Mouse (Mus musculus) kidney, embryonic 14.5 days (tissue): Measurements from ENCODE around the gene Kcnk7. TPM values are rescaled to one million over a fixed set of nuclear protein-coding genes. Genes with fewer than 3 reads are reported as not detected.
"Not testable (repeated sequence)": the region's sequence is repeated elsewhere in the genome, so short reads cannot be mapped to it uniquely, and the experiment has no call there.

ENCODE experiments used
- ATAC-seq: fragments of 200-750 bp; cut with Nextera tagmentation; 2 replicates; pipeline ENCODE4 v1.8.0; 2017; ENCODE audit warnings: moderate number of reproducible peaks, mild to moderate bottlenecking, moderate TSS enrichment, moderate library complexity; ENCODE audit not compliant: low FRiP score, low TSS enrichment
- H3K27ac ChIP-seq: fragments of 300-500 bp; sonication (generic); 2 replicates; pipeline ENCODE4 v1.5.1; 2014; ENCODE audit warnings: low read depth, mild to moderate bottlenecking, low read length, moderate library complexity, mixed read lengths
- H3K27me3 ChIP-seq: fragments of 300-500 bp; sonication (generic); 2 replicates; pipeline ENCODE4 v1.6.1; 2014; ENCODE audit warnings: mild to moderate bottlenecking, low read length; ENCODE audit not compliant: control insufficient read depth, insufficient read depth
- H3K36me3 ChIP-seq: fragments of 300-500 bp; sonication (generic); 2 replicates; pipeline ENCODE4 v1.6.1; 2014; ENCODE audit warnings: low read length, mixed read lengths; ENCODE audit not compliant: control insufficient read depth, insufficient read depth
- H3K4me1 ChIP-seq: fragments of 300-500 bp; sonication (generic); 2 replicates; pipeline ENCODE4 v1.6.1; 2014; ENCODE audit warnings: low read length, mixed read lengths; ENCODE audit not compliant: control insufficient read depth, insufficient read depth
- H3K4me2 ChIP-seq: fragments of 300-500 bp; sonication (generic); replicated peaks from 2 replicates; pipeline ENCODE4 v1.6.1; 2014; ENCODE audit warnings: low read depth, mild to moderate bottlenecking, low read length
- H3K4me3 ChIP-seq: fragments of 300-500 bp; sonication (generic); 2 replicates; pipeline ENCODE4 v1.5.1; 2014; ENCODE audit warnings: mild to moderate bottlenecking, low read length
- H3K9ac ChIP-seq: fragments of 300-500 bp; sonication (generic); 2 replicates; pipeline ENCODE4 v1.6.1; 2014; ENCODE audit warnings: low read depth, mild to moderate bottlenecking, low read length, moderate library complexity
- H3K9me3 ChIP-seq: fragments of 300-500 bp; sonication (generic); 2 replicates; pipeline ENCODE4 v1.6.1; 2016; ENCODE audit warnings: low read length; ENCODE audit not compliant: control insufficient read depth
- WGBS: fragments of 180-500 bp; shearing (Covaris S2); extraction: QIAGEN DNeasy Blood & Tissue Kit; methylation state at CpG from one replicate; pipeline ENCODE4 v1.1.7; 2014; 5-methylcytosine and 5-hydroxymethylcytosine counted together
- polyA plus RNA-seq: library from polyadenylated mRNA; unstranded; fragments of >200 nt; fragmentation: Nextera tagmentation; extraction: Ambion mirVana; gene quantifications from 2 replicates; pipeline ENCODE4 v1.2.1, GENCODE M21; 2014

Kcnk7 gene
- polyA plus RNA-seq, 1 experiment from 2014 or later: 0.42 TPM

DNA sequence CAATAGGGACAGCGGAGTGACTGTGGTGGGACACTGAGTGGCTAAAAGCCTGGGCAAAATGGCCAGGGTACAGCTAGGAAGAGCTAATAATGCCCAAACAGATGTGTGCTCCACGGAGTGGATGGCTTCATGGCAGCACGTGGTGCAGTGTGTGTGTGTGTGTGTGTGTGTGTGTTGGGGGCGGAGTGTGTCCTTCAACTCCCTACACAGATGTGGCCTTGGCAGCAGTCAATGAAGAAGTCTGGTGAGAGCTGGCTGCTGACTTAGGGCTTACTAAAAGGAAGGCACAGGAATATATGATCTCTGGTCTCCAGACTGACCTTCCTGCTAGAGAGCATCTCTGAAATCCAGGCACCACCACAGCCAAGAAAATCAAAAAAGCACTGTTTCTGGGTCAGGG lies 35.8 kb upstream of the Kcnk7 start:
- Histone ChIP-seq H3K27me3 (no peaks in the 10 kb centered on the region), H3K4me3 (no peak overlapping the region), H3K9me3 (no peaks in the 10 kb centered on the region), H3K9ac (no peak overlapping the region), H3K36me3 (peaks cover 66% of the 10 kb centered on the region), H3K4me2 (no peak overlapping the region), H3K4me1 (peaks cover 6% of the 10 kb centered on the region; the same call in 1 of the 2 replicates), H3K27ac (no peak overlapping the region)
- ATAC-seq: no peak
- 88% methylated on average over 4 of the region's 4 CpGs for WGBS

- WGBS: 53% methylated on average over 4 of the region's 4 CpGs
- H3K4me1 ChIP-seq: no peaks in the 10 kb centered on the region
- no peak overlapping the region for H3K9ac ChIP-seq
- H3K27ac ChIP-seq: no peak overlapping the region
- no peak overlapping the region for H3K4me3 ChIP-seq
- no peaks in the 10 kb centered on the region for H3K27me3 ChIP-seq
- ATAC-seq: no peak
- H3K4me2 ChIP-seq: no peak overlapping the region
- peaks cover 92% of the 10 kb centered on the region for H3K36me3 ChIP-seq
- H3K9me3 ChIP-seq: no peaks in the 10 kb centered on the region
Measured at GRCm38 (mm10) chr19:5680432-5680831, 23.7 kb upstream of the Kcnk7 start.

GRCm38 (mm10) chr19:5684236-5684635 lies 19.9 kb upstream of the Kcnk7 start:
- peaks cover 77% of the 10 kb centered on the region for H3K36me3 ChIP-seq

DNA sequence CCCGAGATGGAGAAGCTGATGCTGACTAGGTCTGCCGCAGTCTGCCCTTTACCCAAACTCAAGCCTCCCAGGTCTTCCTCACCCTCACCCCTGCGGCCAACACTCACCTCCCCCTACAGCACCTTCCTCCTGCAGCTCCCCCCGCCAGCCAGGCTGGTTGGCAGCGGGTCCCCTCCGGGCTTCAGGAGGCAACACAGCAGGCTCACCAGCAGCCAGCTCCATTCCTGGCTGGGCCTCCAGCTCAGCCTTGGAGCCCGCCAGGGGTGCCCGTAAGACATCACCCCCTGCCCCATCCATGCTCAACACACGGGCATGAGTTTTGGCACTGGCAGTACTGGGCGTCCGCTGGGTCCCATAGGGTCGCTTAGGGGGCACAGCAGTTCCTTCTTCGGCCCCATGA lies 19.2 kb upstream of the Kcnk7 start:
- Histone ChIP-seq H3K4me1 (peaks cover 11% of the 10 kb centered on the region), H3K4me3 (no peak overlapping the region), H3K9me3 (no peaks in the 10 kb centered on the region), H3K4me2 (no peak overlapping the region), H3K27me3 (no peaks in the 10 kb centered on the region), H3K36me3 (peaks cover 70% of the 10 kb centered on the region), H3K9ac (no peak overlapping the region), H3K27ac (no peak overlapping the region)
- 90% methylated on average over 13 of the region's 13 CpGs for WGBS
- ATAC-seq: no peak

More at GRCm38 (mm10) chr19:5684236-5684635, 19.9 kb upstream of the Kcnk7 start:
- no peak overlapping the region for H3K4me2 ChIP-seq
- no peak overlapping the region for H3K4me3 ChIP-seq
- no peaks in the 10 kb centered on the region for H3K27me3 ChIP-seq
- no peak overlapping the region for H3K27ac ChIP-seq
- no peak for ATAC-seq
- H3K4me1 ChIP-seq: peaks cover 11% of the 10 kb centered on the region
- 0 out of 2 replicates have a peak overlapping the region, but pooled peaks have one; percentile 1 for H3K9ac ChIP-seq
- WGBS: 95% methylated on average over 12 of the region's 12 CpGs
- no peaks in the 10 kb centered on the region for H3K9me3 ChIP-seq

DNA sequence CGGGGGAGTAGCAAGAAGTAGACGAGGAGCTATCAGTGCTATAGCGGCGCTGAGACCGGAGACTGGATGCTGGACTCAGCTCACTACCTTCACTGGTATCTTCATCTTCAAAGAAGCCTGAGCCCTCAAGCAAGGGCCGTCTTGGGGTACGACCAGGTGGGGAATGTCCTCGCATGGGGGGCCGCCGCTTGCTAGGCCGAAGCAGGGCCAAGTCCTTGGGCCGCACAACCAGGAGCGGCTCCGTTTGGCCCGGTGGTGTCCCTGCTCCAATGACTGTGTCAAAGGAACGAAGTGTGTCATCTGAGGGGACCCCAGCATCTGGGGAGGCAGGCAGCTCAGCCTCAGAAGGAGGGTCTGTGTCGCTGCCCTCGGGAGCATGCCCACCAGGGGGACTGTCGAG lies 18.7 kb upstream of the Kcnk7 start:
- 96% methylated on average over 19 of the region's 19 CpGs for WGBS
- Histone ChIP-seq H3K9me3 (no peaks in the 10 kb centered on the region), H3K4me1 (peaks cover 14% of the 10 kb centered on the region), H3K9ac (no peak overlapping the region), H3K4me3 (no peak overlapping the region), H3K36me3 (peaks cover 65% of the 10 kb centered on the region), H3K27ac (no peak overlapping the region), H3K27me3 (no peaks in the 10 kb centered on the region), H3K4me2 (no peak overlapping the region)
- ATAC-seq: no peak

GRCm38 (mm10) chr19:5685861-5686260 lies 18.3 kb upstream of the Kcnk7 start:
- H3K9me3 ChIP-seq: no peaks in the 10 kb centered on the region
- H3K4me2 ChIP-seq: no peak overlapping the region
- H3K36me3 ChIP-seq: peaks cover 65% of the 10 kb centered on the region
- H3K4me3 ChIP-seq: no peak overlapping the region
- H3K9ac ChIP-seq: no peak overlapping the region
- H3K27ac ChIP-seq: no peak overlapping the region
- H3K27me3 ChIP-seq: no peaks in the 10 kb centered on the region
- ATAC-seq: no peak
- H3K4me1 ChIP-seq: peaks cover 18% of the 10 kb centered on the region
- WGBS: 94% methylated on average over 11 of the region's 11 CpGs

GRCm38 (mm10) chr19:5686437-5686836 lies 17.7 kb upstream of the Kcnk7 start:
- WGBS: 95% methylated on average over 13 of the region's 13 CpGs
- Histone ChIP-seq H3K9me3 (no peaks in the 10 kb centered on the region), H3K4me1 (peaks cover 24% of the 10 kb centered on the region)

DNA sequence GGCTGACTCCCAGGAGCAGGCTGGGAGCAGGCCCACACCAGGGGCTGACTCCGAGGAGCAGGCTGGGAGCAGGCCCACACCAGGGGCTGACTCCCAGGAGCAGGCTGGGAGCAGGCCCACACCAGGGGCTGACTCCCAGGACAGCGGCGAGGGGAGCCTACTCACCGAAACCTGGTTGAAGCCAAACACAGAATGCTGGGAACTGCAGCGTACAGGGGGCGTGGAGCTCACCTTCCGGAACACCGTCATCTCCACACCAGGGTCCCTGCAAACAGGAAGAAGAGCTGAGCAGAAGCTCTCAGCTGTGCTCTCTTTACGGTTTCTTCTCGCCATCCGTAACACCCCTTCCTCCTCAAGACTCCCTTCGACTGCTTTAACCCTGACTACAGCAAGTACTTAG lies 17.2 kb upstream of the Kcnk7 start:
- not testable (repeated sequence) for H3K27ac ChIP-seq, H3K9ac ChIP-seq, ATAC-seq, H3K9me3 ChIP-seq, H3K27me3 ChIP-seq
- H3K36me3 ChIP-seq: peaks cover 63% of the 10 kb centered on the region
- peaks cover 27% of the 10 kb centered on the region for H3K4me1 ChIP-seq
- H3K4me3 ChIP-seq: peak overlapping the region; percentile 96; the same call in 1 of the 2 replicates
- H3K4me2 ChIP-seq: peak overlapping the region; percentile 97; the same call in 1 of the 2 replicates
- WGBS: 94% methylated on average over 11 of the region's 12 CpGs

More at GRCm38 (mm10) chr19:5686437-5686836, 17.7 kb upstream of the Kcnk7 start:
- Histone ChIP-seq H3K9ac (no peak overlapping the region), H3K27me3 (no peaks in the 10 kb centered on the region), H3K36me3 (peaks cover 66% of the 10 kb centered on the region), H3K4me2 (no peak overlapping the region), H3K27ac (no peak overlapping the region), H3K4me3 (no peak overlapping the region)
- no peak for ATAC-seq

DNA sequence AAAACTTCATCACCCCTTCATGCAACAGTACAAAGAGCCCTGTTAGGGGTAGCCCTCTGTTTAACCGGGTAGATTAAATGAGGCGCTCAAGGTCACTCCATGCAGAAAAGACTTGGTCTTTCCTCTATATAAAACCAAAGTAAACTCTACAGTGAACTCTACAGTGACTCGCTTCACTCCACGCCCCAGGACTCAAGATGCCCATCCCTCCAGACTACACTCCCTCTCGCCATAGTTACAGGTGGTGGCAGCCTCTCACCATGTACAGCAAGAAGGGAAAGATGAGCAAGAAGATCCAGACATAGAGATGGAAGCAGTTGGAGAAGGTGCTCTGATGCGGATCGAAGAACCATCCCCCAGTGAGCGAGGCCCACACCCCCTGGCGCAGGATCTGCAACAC lies 16.4 kb upstream of the Kcnk7 start:
- peak overlapping the region; percentile 96 for H3K4me3 ChIP-seq
- H3K9me3 ChIP-seq: no peaks in the 10 kb centered on the region
- no peaks in the 10 kb centered on the region for H3K27me3 ChIP-seq
- H3K9ac ChIP-seq: peak overlapping the region; percentile 86
- peaks cover 34% of the 10 kb centered on the region for H3K4me1 ChIP-seq
- H3K4me2 ChIP-seq: peak overlapping the region; percentile 97
- 16% methylated on average over 9 of the region's 9 CpGs for WGBS
- H3K27ac ChIP-seq: peak overlapping the region; percentile 78
- H3K36me3 ChIP-seq: peaks cover 59% of the 10 kb centered on the region
- ATAC-seq: no peak
